Mouse (Mus musculus): ENCODE data around the gene Traip. TPM values are rescaled to one million over a fixed set of nuclear protein-coding genes. Genes with fewer than 3 reads are reported as not detected.

Traip gene
- polyA plus RNA-seq, 1 experiment from 2014 or later: 15.2 TPM

Other genes starting within 250 kb of the Traip start
- gene Sema3f, start 239.7 kb upstream of the Traip start, polyA plus RNA-seq (2016; fragmentation: Nextera tagmentation; extraction: Ambion mirVana): 21.4 and 21.5 TPM in 2 replicates
- gene Rbm5, start 179.1 kb upstream of the Traip start, polyA plus RNA-seq (2016; fragmentation: Nextera tagmentation; extraction: Ambion mirVana): 231 and 241 TPM in 2 replicates
- gene Rbm6, start 76.9 kb upstream of the Traip start, polyA plus RNA-seq (2016; fragmentation: Nextera tagmentation; extraction: Ambion mirVana): 121 TPM in 2 replicates
- 20.8 and 22.7 TPM in 2 replicates for gene Mon1a, start 62.0 kb upstream of the Traip start, polyA plus RNA-seq (2016; fragmentation: Nextera tagmentation; extraction: Ambion mirVana)
- gene Mst1r, start 43.3 kb upstream of the Traip start, polyA plus RNA-seq (2016; fragmentation: Nextera tagmentation; extraction: Ambion mirVana): 1.8 and 2.2 TPM in 2 replicates
- not detected in 2 replicates for gene Actl11, start 21.7 kb upstream of the Traip start, polyA plus RNA-seq (2016; fragmentation: Nextera tagmentation; extraction: Ambion mirVana)
- 7.8 and 8.0 TPM in 2 replicates for gene Camkv, start 14.5 kb upstream of the Traip start, polyA plus RNA-seq (2016; fragmentation: Nextera tagmentation; extraction: Ambion mirVana)
- 11.7 and 12.2 TPM in 2 replicates for gene Uba7, start 25.4 kb downstream of the Traip start, polyA plus RNA-seq (2016; fragmentation: Nextera tagmentation; extraction: Ambion mirVana)
- gene Gm20661, start 32.9 kb downstream of the Traip start, polyA plus RNA-seq (2016; fragmentation: Nextera tagmentation; extraction: Ambion mirVana): 2.0 and 2.2 TPM in 2 replicates
- 39.2 and 42.3 TPM in 2 replicates for gene Inka1, start 35.7 kb downstream of the Traip start, polyA plus RNA-seq (2016; fragmentation: Nextera tagmentation; extraction: Ambion mirVana)
- gene Cdhr4, start 42.4 kb downstream of the Traip start, polyA plus RNA-seq (2016; fragmentation: Nextera tagmentation; extraction: Ambion mirVana): 5.0 and 7.2 TPM in 2 replicates
- 0.89 and 1.5 TPM in 2 replicates for gene Gm20662, start 46.2 kb downstream of the Traip start, polyA plus RNA-seq (2016; fragmentation: Nextera tagmentation; extraction: Ambion mirVana)
- gene Ip6k1, start 52.4 kb downstream of the Traip start, polyA plus RNA-seq (2016; fragmentation: Nextera tagmentation; extraction: Ambion mirVana): 96.2 and 97.9 TPM in 2 replicates
- gene Gmppb, start 99.1 kb downstream of the Traip start, polyA plus RNA-seq (2016; fragmentation: Nextera tagmentation; extraction: Ambion mirVana): 18.3 and 23.5 TPM in 2 replicates
- gene Amigo3, start 103.0 kb downstream of the Traip start, polyA plus RNA-seq (2016; fragmentation: Nextera tagmentation; extraction: Ambion mirVana): 3.6 and 3.9 TPM in 2 replicates
- gene Mst1, start 130.3 kb downstream of the Traip start, polyA plus RNA-seq (2016; fragmentation: Nextera tagmentation; extraction: Ambion mirVana): 0.44 and 0.46 TPM in 2 replicates
- 43.5 and 43.8 TPM in 2 replicates for gene Rnf123, start 133.2 kb downstream of the Traip start, polyA plus RNA-seq (2016; fragmentation: Nextera tagmentation; extraction: Ambion mirVana)
- gene Apeh, start 144.5 kb downstream of the Traip start, polyA plus RNA-seq (2016; fragmentation: Nextera tagmentation; extraction: Ambion mirVana): 57.6 and 63.4 TPM in 2 replicates
- 5.3 and 6.5 TPM in 2 replicates for gene Bsn, start 240.2 kb downstream of the Traip start, polyA plus RNA-seq (2016; fragmentation: Nextera tagmentation; extraction: Ambion mirVana)